Mouse (Mus musculus): ENCODE data around the gene Aym1.

Aym1 gene

DNA sequence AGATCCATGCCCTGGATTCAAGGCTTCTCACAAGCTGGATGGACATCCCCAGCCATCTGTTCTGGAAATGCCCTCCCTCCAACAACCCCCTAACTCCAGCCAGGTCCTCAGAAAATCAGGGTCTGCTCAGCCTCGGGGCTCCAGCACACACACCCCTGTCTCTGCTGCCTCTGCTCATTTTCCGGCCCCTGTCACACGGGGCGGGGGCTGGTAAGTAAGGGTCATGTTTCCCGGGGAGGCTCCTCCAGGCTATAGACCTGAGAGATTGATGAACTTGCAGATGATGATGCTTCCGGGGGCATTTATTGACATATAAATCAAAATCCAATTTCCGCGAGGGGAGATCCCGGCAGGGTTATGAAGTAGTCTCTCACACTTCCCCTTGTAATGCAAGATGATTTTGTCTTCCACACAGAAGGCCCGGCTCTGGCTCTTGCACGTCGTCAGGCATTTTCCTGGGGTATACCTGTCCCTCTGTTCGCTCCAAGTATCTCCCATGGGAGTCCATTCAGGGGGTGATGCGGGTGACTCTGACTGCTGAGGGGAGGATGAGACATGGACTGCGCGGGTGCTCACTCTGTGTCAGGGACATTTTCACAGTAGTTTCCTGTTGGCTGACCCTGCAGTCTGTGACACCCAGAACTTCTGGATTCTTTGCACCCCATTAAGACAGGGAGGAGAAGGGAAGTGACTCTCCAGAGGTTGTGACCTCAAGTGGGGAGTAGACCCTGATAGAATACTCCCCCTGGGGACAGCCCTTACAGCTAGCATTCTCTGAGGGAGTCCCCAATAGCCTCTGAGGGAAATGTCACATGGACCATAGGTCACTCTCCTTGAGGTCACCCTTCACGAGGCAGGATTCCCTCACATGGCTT, 40.6 kb downstream of the Aym1 start:
- in situ Hi-C loops (cut with MboI, MseI) = no loop called here

DNA sequence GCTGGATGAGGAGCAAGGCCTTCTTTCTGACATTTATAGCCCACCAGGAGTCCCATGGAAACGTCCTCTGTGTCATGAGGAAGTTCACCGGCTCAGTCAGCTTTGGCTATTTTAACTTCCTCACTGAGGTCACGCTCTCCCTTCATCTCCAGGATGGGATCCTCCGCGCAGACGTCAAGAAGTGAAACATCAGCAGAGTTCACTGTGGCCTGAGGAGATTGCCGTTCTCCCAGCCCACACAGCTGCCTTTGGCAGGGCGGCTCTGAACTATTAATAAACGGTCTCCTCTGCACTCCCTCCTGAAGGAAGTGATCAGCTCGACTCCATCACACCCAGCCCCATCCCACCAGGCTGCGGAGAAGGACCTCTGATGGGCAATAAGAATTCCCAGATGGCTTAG, 45.6 kb downstream of the Aym1 start:
- in situ Hi-C loops (cut with MboI, MseI) = no loop called here

DNA sequence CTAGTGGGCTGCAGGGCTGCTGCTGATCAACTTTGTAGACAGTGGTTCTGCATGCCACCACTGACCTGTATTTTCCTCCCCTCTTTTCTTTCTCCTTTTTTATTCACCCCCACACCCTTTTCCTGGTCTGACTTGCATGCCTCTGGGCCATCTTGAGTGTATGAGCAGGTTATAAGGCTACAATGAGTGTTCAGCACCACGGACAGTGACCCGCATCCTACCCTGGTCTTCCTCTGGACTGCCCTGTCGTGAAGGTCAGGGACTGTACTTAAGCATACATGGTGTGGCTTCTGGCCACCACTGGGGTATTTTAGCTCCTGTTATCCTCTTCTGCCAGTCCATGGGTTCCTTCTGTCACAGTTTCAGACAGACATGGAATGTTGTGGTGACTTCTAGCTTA, 50.3 kb downstream of the Aym1 start:
- in situ Hi-C loops (cut with MboI, MseI) = no loop called here
